Mouse (Mus musculus): ENCODE data around the gene Ramp3. TPM values are rescaled to one million over a fixed set of nuclear protein-coding genes. Genes with fewer than 3 reads are reported as not detected.

Gene Ramp3
- polyA plus RNA-seq, 1 experiment from 2014 or later = 3.9 TPM

DNA sequence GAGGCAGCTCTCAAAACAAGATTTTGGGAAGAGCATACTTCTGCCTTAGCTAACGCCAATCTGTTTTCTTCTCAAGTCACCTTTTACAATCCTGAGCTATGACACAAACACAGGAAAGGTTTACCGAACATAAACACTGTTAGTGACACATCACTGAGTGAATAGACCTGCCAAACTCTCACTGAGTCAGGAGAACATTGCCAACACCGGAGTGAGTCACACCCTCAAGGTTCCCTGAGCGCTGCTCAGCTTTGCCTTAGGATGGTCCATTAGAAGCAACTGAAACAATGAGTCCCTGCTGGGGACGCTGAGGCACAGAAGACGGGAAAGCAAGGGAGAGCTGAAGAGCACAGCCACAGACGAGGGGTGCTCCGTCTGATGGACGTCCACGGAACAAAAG lies 40.0 kb downstream of the Ramp3 start:
- no peaks in the 10 kb centered on the region for H3K27me3 ChIP-seq (ENCODE audit: control insufficient read depth, insufficient read depth, low read length)
- H3K36me3 ChIP-seq (ENCODE audit: control insufficient read depth, insufficient read depth, low read length) = no peaks in the 10 kb centered on the region
- 80% methylated on average over 10 of the region's 10 CpGs for WGBS
- H3K4me1 ChIP-seq (ENCODE audit: control insufficient read depth in 2 of 2, insufficient read depth in 2 of 2, low read length in 2 of 2) = no peaks in the 10 kb centered on the region; a peak in 1 of 4 replicates
- H3K27ac ChIP-seq (replicated peaks in 1 of 2; ENCODE audit: control insufficient read depth in 1 of 2, insufficient read depth in 1 of 2, low read depth in 2 of 2, low read length in 2 of 2) = no peak overlapping the region
- no peak overlapping the region for H3K4me2 ChIP-seq (ENCODE audit: low read length)
- H3K9me3 ChIP-seq (ENCODE audit: control insufficient read depth, low read length) = 0 out of 2 replicates have a peak, but pooled peaks cover 3% of the 10 kb centered on the region
- no peak overlapping the region for H3K4me3 ChIP-seq (ENCODE audit: control insufficient read depth in 1 of 2, insufficient read depth in 1 of 2, low read depth in 1 of 2, low read length in 2 of 2)
- no peak for ATAC-seq (ENCODE audit: insufficient number of reproducible peaks, insufficient read depth, low FRiP score, low read depth)
- no peak overlapping the region for H3K9ac ChIP-seq (ENCODE audit: low read length)

DNA sequence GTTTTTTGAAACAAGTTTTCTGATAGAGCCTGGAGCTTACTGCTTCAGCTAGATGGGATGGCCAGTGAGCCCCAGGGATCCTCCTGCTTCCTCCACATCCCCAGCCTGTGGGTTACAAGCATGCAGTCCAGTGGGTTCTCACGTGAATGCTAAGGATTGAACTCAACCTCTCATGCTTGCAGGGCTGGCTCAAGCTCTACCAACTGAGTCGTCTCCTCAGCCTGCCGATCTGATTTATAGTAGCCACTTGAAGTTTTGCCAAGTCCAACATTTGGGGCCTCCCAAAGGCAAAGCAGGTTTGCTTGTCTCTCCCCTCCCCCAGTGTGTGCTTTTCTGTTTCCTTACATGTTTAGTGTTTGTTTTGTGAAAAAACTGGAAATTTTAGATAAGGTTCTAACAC lies 43.9 kb downstream of the Ramp3 start:
- Histone ChIP-seq H3K27ac (replicated peaks in 1 of 2; ENCODE audit: control insufficient read depth in 1 of 2, insufficient read depth in 1 of 2, low read depth in 2 of 2, low read length in 2 of 2) (no peak overlapping the region), H3K4me2 (ENCODE audit: low read length) (no peak overlapping the region)

DNA sequence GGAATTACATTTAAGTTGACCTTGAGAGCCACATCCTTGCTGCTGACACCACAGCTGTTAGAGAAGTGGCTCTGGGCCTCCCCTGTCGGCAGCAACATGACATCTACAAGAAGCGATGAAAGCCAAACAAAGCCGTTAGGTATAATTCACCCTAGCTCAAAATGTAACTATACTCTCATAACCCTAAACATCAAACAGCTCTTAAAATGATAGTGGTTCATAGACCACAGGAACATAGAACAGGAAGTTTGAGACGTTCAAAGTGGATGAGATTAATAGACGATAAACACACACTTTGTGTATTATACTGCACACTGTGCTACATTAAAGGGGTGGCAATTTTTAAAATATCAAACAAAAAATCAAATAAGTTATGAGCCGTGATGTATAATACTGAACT lies 46.5 kb downstream of the Ramp3 start:
- no peak overlapping the region for H3K4me2 ChIP-seq (ENCODE audit: low read length)
- no peaks in the 10 kb centered on the region for H3K4me1 ChIP-seq (ENCODE audit: control insufficient read depth in 2 of 2, insufficient read depth in 2 of 2, low read length in 2 of 2)
- 75% methylated on average over 6 of the region's 6 CpGs for whole genome bisulfite sequencing
- H3K27ac ChIP-seq (replicated peaks in 1 of 2; ENCODE audit: control insufficient read depth in 1 of 2, insufficient read depth in 1 of 2, low read depth in 2 of 2, low read length in 2 of 2) = no peak overlapping the region
- ATAC-seq (ENCODE audit: insufficient number of reproducible peaks, insufficient read depth, low FRiP score, low read depth) = no peak
- H3K9me3 ChIP-seq (ENCODE audit: control insufficient read depth, low read length) = peaks cover 11% of the 10 kb centered on the region; the same call in 1 of the 2 replicates
- H3K36me3 ChIP-seq (ENCODE audit: control insufficient read depth, insufficient read depth, low read length) = no peaks in the 10 kb centered on the region
- no peak overlapping the region for H3K9ac ChIP-seq (ENCODE audit: low read length)
- H3K27me3 ChIP-seq (ENCODE audit: control insufficient read depth, insufficient read depth, low read length) = no peaks in the 10 kb centered on the region
- H3K4me3 ChIP-seq (ENCODE audit: control insufficient read depth in 1 of 2, insufficient read depth in 1 of 2, low read depth in 1 of 2, low read length in 2 of 2) = no peak overlapping the region

More for the DNA sequence above, 43.9 kb downstream of the Ramp3 start:
- Histone ChIP-seq H3K9ac (ENCODE audit: low read length) (no peak overlapping the region), H3K4me3 (ENCODE audit: control insufficient read depth in 1 of 2, insufficient read depth in 1 of 2, low read depth in 1 of 2, low read length in 2 of 2) (no peak overlapping the region), H3K9me3 (ENCODE audit: control insufficient read depth, low read length) (0 out of 2 replicates have a peak, but pooled peaks cover 3% of the 10 kb centered on the region), H3K4me1 (ENCODE audit: control insufficient read depth in 2 of 2, insufficient read depth in 2 of 2, low read length in 2 of 2) (no peaks in the 10 kb centered on the region), H3K27me3 (ENCODE audit: control insufficient read depth, insufficient read depth, low read length) (no peaks in the 10 kb centered on the region), H3K36me3 (ENCODE audit: control insufficient read depth, insufficient read depth, low read length) (no peaks in the 10 kb centered on the region)
- ATAC-seq (ENCODE audit: insufficient number of reproducible peaks, insufficient read depth, low FRiP score, low read depth) = no peak
- WGBS = 65% methylated on average over 3 of the region's 3 CpGs

DNA sequence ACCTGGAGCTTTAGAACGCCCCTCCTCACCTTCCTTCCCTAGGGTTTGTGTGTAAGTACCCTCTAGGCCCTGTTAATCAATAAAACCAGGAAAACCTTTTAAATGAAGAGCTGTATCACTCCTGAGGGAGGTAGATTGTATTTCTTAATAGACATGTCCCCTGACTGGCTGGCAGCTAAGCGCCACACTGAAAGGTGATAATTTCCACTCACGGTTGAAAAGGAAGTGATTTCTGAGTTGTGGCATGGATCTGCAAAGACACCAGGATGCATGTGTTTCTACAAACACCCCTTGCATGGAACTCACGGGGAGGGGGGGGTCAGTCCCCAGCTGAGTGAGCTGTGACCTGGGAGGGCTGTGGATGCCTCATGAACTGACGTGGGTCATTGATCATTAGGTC lies 47.2 kb downstream of the Ramp3 start:
- H3K4me2 ChIP-seq (ENCODE audit: low read length) = no peak overlapping the region
- no peak for ATAC-seq (ENCODE audit: insufficient number of reproducible peaks, insufficient read depth, low FRiP score, low read depth)
- no peaks in the 10 kb centered on the region for H3K4me1 ChIP-seq (ENCODE audit: control insufficient read depth in 2 of 2, insufficient read depth in 2 of 2, low read length in 2 of 2)
- H3K27me3 ChIP-seq (ENCODE audit: control insufficient read depth, insufficient read depth, low read length) = no peaks in the 10 kb centered on the region
- no peak overlapping the region for H3K27ac ChIP-seq (replicated peaks in 1 of 2; ENCODE audit: control insufficient read depth in 1 of 2, insufficient read depth in 1 of 2, low read depth in 2 of 2, low read length in 2 of 2)
- H3K9me3 ChIP-seq (ENCODE audit: control insufficient read depth, low read length) = peaks cover 11% of the 10 kb centered on the region; the same call in 1 of the 2 replicates
- no peaks in the 10 kb centered on the region for H3K36me3 ChIP-seq (ENCODE audit: control insufficient read depth, insufficient read depth, low read length)
- WGBS = 76% methylated on average over 5 of the region's 5 CpGs
- no peak overlapping the region for H3K9ac ChIP-seq (ENCODE audit: low read length)
- no peak overlapping the region for H3K4me3 ChIP-seq (ENCODE audit: control insufficient read depth in 1 of 2, insufficient read depth in 1 of 2, low read depth in 1 of 2, low read length in 2 of 2)

DNA sequence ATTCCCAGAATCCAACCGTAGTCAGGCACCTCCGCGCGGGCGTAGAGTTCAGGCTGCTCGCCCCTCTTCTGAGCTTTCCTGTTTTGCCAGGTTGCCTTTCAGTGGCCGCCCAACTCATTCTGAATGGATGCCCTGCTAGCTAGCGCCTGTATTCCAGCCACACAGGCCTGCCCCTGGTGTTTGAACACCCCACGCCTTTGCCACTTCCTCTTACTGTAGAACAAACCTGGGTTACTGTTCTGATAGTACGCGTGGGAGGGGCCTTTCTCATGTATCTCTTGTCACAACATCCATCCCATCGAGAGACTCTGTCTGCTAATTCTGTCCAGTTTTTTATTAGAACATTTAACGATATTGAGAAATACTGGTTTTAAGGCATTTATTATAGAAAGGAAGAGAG lies 48.5 kb downstream of the Ramp3 start:
- H3K4me3 ChIP-seq (ENCODE audit: control insufficient read depth in 1 of 2, insufficient read depth in 1 of 2, low read depth in 1 of 2, low read length in 2 of 2) = no peak overlapping the region
- no peaks in the 10 kb centered on the region for H3K4me1 ChIP-seq (ENCODE audit: control insufficient read depth in 2 of 2, insufficient read depth in 2 of 2, low read length in 2 of 2)
- H3K27ac ChIP-seq (replicated peaks in 1 of 2; ENCODE audit: control insufficient read depth in 1 of 2, insufficient read depth in 1 of 2, low read depth in 2 of 2, low read length in 2 of 2) = no peak overlapping the region
- no peaks in the 10 kb centered on the region for H3K36me3 ChIP-seq (ENCODE audit: control insufficient read depth, insufficient read depth, low read length)
- 88% methylated on average over 13 of the region's 13 CpGs for WGBS
- H3K9me3 ChIP-seq (ENCODE audit: control insufficient read depth, low read length) = peaks cover 8% of the 10 kb centered on the region; the same call in 1 of the 2 replicates
- H3K27me3 ChIP-seq (ENCODE audit: control insufficient read depth, insufficient read depth, low read length) = no peaks in the 10 kb centered on the region
- no peak overlapping the region for H3K9ac ChIP-seq (ENCODE audit: low read length)
- no peak overlapping the region for H3K4me2 ChIP-seq (ENCODE audit: low read length)
- ATAC-seq (ENCODE audit: insufficient number of reproducible peaks, insufficient read depth, low FRiP score, low read depth) = no peak

DNA sequence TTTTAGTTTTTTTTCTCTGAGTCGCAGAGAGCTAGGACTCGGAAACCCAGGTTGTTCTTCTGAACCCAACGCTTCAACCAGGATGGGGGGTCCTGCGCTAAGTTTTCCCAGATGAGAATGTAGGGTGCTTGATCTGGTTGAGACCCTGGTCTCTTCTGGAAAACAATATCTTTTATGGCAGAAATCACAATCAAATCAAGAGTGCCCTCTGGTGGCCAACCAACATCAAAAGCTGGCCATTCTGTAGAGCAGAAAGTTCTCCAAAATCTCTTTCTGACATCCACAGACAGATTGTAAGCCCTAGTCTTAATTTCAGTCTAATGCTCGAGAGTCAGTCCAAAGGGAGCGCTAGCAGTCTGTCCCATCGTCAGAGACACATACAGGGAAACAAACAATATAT lies 50.1 kb downstream of the Ramp3 start:
- no peaks in the 10 kb centered on the region for H3K36me3 ChIP-seq (ENCODE audit: control insufficient read depth, insufficient read depth, low read length)
- H3K4me2 ChIP-seq (ENCODE audit: low read length) = no peak overlapping the region
- no peak for ATAC-seq (ENCODE audit: insufficient number of reproducible peaks, insufficient read depth, low FRiP score, low read depth)
- H3K4me3 ChIP-seq (ENCODE audit: control insufficient read depth in 1 of 2, insufficient read depth in 1 of 2, low read depth in 1 of 2, low read length in 2 of 2) = no peak overlapping the region
- no peaks in the 10 kb centered on the region for H3K27me3 ChIP-seq (ENCODE audit: control insufficient read depth, insufficient read depth, low read length)
- peaks cover 8% of the 10 kb centered on the region; the same call in 1 of the 2 replicates for H3K9me3 ChIP-seq (ENCODE audit: control insufficient read depth, low read length)
- no peaks in the 10 kb centered on the region for H3K4me1 ChIP-seq (ENCODE audit: control insufficient read depth in 2 of 2, insufficient read depth in 2 of 2, low read length in 2 of 2)
- H3K27ac ChIP-seq (replicated peaks in 1 of 2; ENCODE audit: control insufficient read depth in 1 of 2, insufficient read depth in 1 of 2, low read depth in 2 of 2, low read length in 2 of 2) = no peak overlapping the region
- H3K9ac ChIP-seq (ENCODE audit: low read length) = no peak overlapping the region
- 89% methylated on average over 7 of the region's 7 CpGs for WGBS

DNA sequence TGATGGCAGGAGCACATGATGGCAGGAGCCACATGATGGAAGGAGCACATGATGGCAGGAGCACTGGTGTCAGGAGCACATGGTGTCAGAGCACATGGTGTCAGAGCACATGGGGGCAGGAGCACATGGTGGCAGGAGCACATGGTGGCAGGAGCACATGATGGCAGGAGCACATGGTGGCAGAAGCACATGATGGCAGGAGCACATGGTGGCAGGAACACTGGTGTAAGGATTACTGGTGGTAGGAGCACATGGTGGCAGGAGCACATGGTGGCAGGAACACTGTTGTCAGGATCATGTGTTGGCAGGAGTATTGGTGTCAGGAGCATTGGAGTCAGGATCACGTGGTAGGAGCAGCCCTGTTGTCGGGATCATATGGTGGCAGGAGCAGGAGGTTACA lies 52.1 kb downstream of the Ramp3 start:
- no peak overlapping the region for H3K9ac ChIP-seq (ENCODE audit: low read length)
- 73% methylated on average over 2 of the region's 2 CpGs for WGBS
- no peaks in the 10 kb centered on the region for H3K36me3 ChIP-seq (ENCODE audit: control insufficient read depth, insufficient read depth, low read length)
- no peak for ATAC-seq (ENCODE audit: insufficient number of reproducible peaks, insufficient read depth, low FRiP score, low read depth)
- no peak overlapping the region for H3K4me2 ChIP-seq (ENCODE audit: low read length)
- H3K4me3 ChIP-seq (ENCODE audit: control insufficient read depth in 1 of 2, insufficient read depth in 1 of 2, low read depth in 1 of 2, low read length in 2 of 2) = no peak overlapping the region
- H3K9me3 ChIP-seq (ENCODE audit: control insufficient read depth, low read length) = peaks cover 8% of the 10 kb centered on the region; the same call in 1 of the 2 replicates
- H3K4me1 ChIP-seq (ENCODE audit: control insufficient read depth in 2 of 2, insufficient read depth in 2 of 2, low read length in 2 of 2) = no peaks in the 10 kb centered on the region
- H3K27ac ChIP-seq (replicated peaks in 1 of 2; ENCODE audit: control insufficient read depth in 1 of 2, insufficient read depth in 1 of 2, low read depth in 2 of 2, low read length in 2 of 2) = no peak overlapping the region
- no peaks in the 10 kb centered on the region for H3K27me3 ChIP-seq (ENCODE audit: control insufficient read depth, insufficient read depth, low read length)

DNA sequence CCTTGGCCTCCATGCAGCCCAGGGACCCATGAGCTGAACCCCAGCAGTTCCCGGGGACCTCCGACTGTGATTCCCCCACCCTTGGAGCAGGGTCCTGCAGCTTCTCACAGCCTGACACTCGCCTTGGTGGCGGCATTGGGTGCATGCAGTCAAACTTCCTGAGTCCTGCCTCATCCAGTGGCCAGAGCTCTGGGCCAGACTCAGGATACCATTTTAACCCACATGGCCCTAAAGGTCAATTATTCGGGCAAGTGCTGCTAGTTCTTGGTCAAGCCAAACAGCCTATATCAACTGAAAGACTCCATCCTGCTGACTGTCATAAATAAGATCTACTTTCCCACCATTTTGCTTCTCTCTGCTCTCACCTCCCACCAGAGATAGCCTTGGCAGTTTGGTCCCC lies 62.4 kb downstream of the Ramp3 start:
- Histone ChIP-seq H3K4me3 (ENCODE audit: control insufficient read depth in 1 of 2, insufficient read depth in 1 of 2, low read depth in 1 of 2, low read length in 2 of 2) (no peak overlapping the region), H3K36me3 (ENCODE audit: control insufficient read depth, insufficient read depth, low read length) (no peaks in the 10 kb centered on the region), H3K27ac (replicated peaks in 1 of 2; ENCODE audit: control insufficient read depth in 1 of 2, insufficient read depth in 1 of 2, low read depth in 2 of 2, low read length in 2 of 2) (no peak overlapping the region), H3K4me2 (ENCODE audit: low read length) (no peak overlapping the region), H3K4me1 (ENCODE audit: control insufficient read depth in 2 of 2, insufficient read depth in 2 of 2, low read length in 2 of 2) (peaks cover 0 to 4% of the 10 kb centered on the region in 2 experiments; a peak in 2 of 4 replicates), H3K9me3 (ENCODE audit: control insufficient read depth, low read length) (no peaks in the 10 kb centered on the region), H3K27me3 (ENCODE audit: control insufficient read depth, insufficient read depth, low read length) (no peaks in the 10 kb centered on the region), H3K9ac (ENCODE audit: low read length) (no peak overlapping the region)
- 89% methylated on average over 5 of the region's 5 CpGs for WGBS
- no peak for ATAC-seq (ENCODE audit: insufficient number of reproducible peaks, insufficient read depth, low FRiP score, low read depth)

All from heart, embryonic 14.5 days (tissue).